Mouse (Mus musculus) liver, embryonic 14.5 days (tissue): ENCODE results near the gene Mrpl22. TPM values are rescaled to one million over a fixed set of nuclear protein-coding genes. Genes with fewer than 3 reads are reported as not detected.

ENCODE experiments used
- ATAC-seq: fragments of 200-750 bp; cut with Nextera tagmentation; 2 replicates; pipeline ENCODE4 v1.8.0; 2017; ENCODE audit warnings: moderate number of reproducible peaks, mild to moderate bottlenecking, moderate library complexity; ENCODE audit not compliant: insufficient read depth
- DNase-seq, 3 experiments: peaks; one replicate each; pipeline ENCODE4 v3.0.0-alpha.2; 2012 to 2013; ENCODE audit warnings: low read depth in 3 of 3, low spot score in 3 of 3
- H3K27ac ChIP-seq: fragments of 300-500 bp; sonication (generic); 2 replicates; pipeline ENCODE4 v1.5.1; 2014; ENCODE audit warnings: moderate library complexity, mild to moderate bottlenecking, control low read depth, inconsistent platforms
- H3K27me3 ChIP-seq: fragments of 300-500 bp; sonication (generic); 2 replicates; pipeline ENCODE4 v1.6.1; 2014; ENCODE audit warnings: mild to moderate bottlenecking, low read length, moderate library complexity; ENCODE audit not compliant: control insufficient read depth, insufficient read depth
- H3K36me3 ChIP-seq: fragments of 300-500 bp; sonication (generic); replicated peaks from 2 replicates; pipeline ENCODE4 v1.6.1; 2014; ENCODE audit warnings: low read depth; ENCODE audit not compliant: control insufficient read depth, insufficient read depth
- H3K4me1 ChIP-seq, 2 experiments: fragments of 200-500 bp in 1 of 2; fragments of 300-500 bp in 1 of 2; sonication (generic) in 1 of 2; replicated peaks; 2 replicates each; pipeline ENCODE4 v1.6.1; 2012 to 2014; ENCODE audit warnings: antibody characterized with exemption in 1 of 2, inconsistent platforms in 1 of 2, low read length in 1 of 2; ENCODE audit not compliant: control insufficient read depth in 2 of 2, insufficient read depth in 2 of 2
- H3K4me2 ChIP-seq: fragments of 300-500 bp; sonication (generic); 2 replicates; pipeline ENCODE4 v1.6.1; 2014; ENCODE audit warnings: low read depth, mild to moderate bottlenecking, control low read depth, moderate library complexity
- H3K4me3 ChIP-seq, 2 experiments: fragments of 200-500 bp in 1 of 2; fragments of 300-500 bp in 1 of 2; sonication (generic) in 1 of 2; 2 replicates each; pipeline ENCODE4 v1.5.1; 2012 to 2014; ENCODE audit warnings: low read depth in 2 of 2, low read length in 2 of 2, mild to moderate bottlenecking in 2 of 2, control low read depth in 1 of 2, inconsistent platforms in 1 of 2, moderate library complexity in 1 of 2; ENCODE audit not compliant: insufficient read depth in 1 of 2
- H3K9ac ChIP-seq: fragments of 300-500 bp; sonication (generic); replicated peaks from 2 replicates; pipeline ENCODE4 v1.6.1; 2014; ENCODE audit warnings: mild to moderate bottlenecking, control low read depth, moderate library complexity
- H3K9me3 ChIP-seq: fragments of 300-500 bp; sonication (generic); 2 replicates; pipeline ENCODE4 v1.6.1; 2016; ENCODE audit warnings: low read length, mixed read lengths; ENCODE audit not compliant: control insufficient read depth
- CTCF ChIP-seq: IDR thresholded peaks from 2 replicates; pipeline ENCODE4 v1.5.1; 2016; ENCODE audit warnings: antibody characterized with exemption, low read depth, control low read depth
- EP300 ChIP-seq: IDR thresholded peaks from 2 replicates; pipeline ENCODE4 v1.6.1; 2016; ENCODE audit warnings: antibody characterized with exemption, low read depth
- WGBS: fragments of 180-500 bp; shearing (Covaris S2); extraction: QIAGEN DNeasy Blood & Tissue Kit; methylation state at CpG from one replicate; pipeline ENCODE4 v1.1.7; 2014; ENCODE audit not compliant: insufficient replicate concordance; 5-methylcytosine and 5-hydroxymethylcytosine counted together
- polyA plus RNA-seq, 2 experiments: library from polyadenylated mRNA; depleted of rRNA in 1 of 2; stranded (reverse) in 1 of 2; unstranded in 1 of 2; fragments of >200 nt; fragmentation: Nextera tagmentation in 1 of 2; extraction: Ambion mirVana in 1 of 2; gene quantifications; 2 replicates each; pipeline versions ENCODE4 v1.2.1 to v1.2.3; 2012 to 2014

Mrpl22 gene
- polyA plus RNA-seq (2012; rRNA removed) (53.3 and 66.0 TPM in 2 replicates), polyA plus RNA-seq (2014; fragmentation: Nextera tagmentation; extraction: Ambion mirVana) (101 and 102 TPM in 2 replicates)

- Histone ChIP-seq H3K4me2 (peak within 1 kb of the TSS; percentile 66), H3K27me3 (no peaks in the 10 kb centered on the region), H3K4me1 (peaks cover 13 to 22% of the 10 kb centered on the region in 2 experiments), H3K27ac (peak within 1 kb of the TSS; percentile 60), H3K36me3 (peaks cover 33% of the 10 kb centered on the region), H3K9ac (peak within 1 kb of the TSS; percentile 84), H3K4me3 (peak within 1 kb of the TSS; percentile 87 to 92), H3K9me3 (peaks cover 2% of the 10 kb centered on the region; the same call in 1 of the 2 replicates)
- ATAC-seq (peak; percentile 75), DNase-seq (peak; percentile 90 to 94 (median 93))
- under 1% methylated on average over 34 of the region's 34 CpGs for WGBS
- TF ChIP-seq CTCF (no peak; the same call in 1 of the 2 replicates), EP300 (no peak)
These were observed at the start of gene Mrpl22 for GRCm38 (mm10) chr11:58171459-58172091. TSS of gene Mrpl22 (plus strand) at chr11:58171661.

DNA sequence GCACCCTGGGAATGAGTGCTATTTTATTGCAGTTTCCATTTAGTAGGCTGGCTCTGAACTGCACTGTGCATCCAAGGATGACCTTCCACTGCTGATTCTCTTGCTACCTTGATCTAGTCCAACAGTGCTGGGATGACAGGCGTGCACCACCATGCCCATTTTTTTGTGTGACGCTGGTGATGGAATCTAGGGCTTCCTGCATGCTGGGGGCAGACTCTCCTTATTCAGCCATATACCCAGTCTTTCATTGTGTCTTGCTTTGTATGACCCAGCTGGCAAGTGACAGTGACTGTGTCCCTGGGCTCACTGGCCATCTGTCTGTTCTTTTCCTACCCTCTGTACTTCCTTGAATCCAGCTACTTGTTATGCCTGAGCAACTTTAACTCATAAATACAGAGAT is 47.8 kb upstream of the Mrpl22 start:
- WGBS = 87% methylated on average over 2 of the region's 2 CpGs
- Histone ChIP-seq H3K9me3 (no peaks in the 10 kb centered on the region), H3K27ac (no peak overlapping the region), H3K27me3 (no peaks in the 10 kb centered on the region), H3K9ac (no peak overlapping the region), H3K4me3 (no peak overlapping the region), H3K4me2 (no peak overlapping the region), H3K4me1 (peaks cover 14 to 15% of the 10 kb centered on the region in 2 experiments), H3K36me3 (peaks cover 37% of the 10 kb centered on the region)
- ATAC-seq = no peak
- no peak for DNase-seq
- no peak for TF ChIP-seq EP300
- no peak for TF ChIP-seq CTCF

- no peak overlapping the region for H3K27ac ChIP-seq
These were observed 46.4 kb upstream of the Mrpl22 start for GRCm38 (mm10) chr11:58125021-58125420.

GRCm38 (mm10) chr11:58126397-58127160 is 44.9 kb upstream of the Mrpl22 start:
- TF ChIP-seq EP300 (no peak), CTCF (no peak)
- Histone ChIP-seq H3K4me2 (no peak overlapping the region), H3K27me3 (no peaks in the 10 kb centered on the region), H3K27ac (peak overlapping the region; percentile 41), H3K9ac (no peak overlapping the region), H3K36me3 (peaks cover 34% of the 10 kb centered on the region), H3K9me3 (no peaks in the 10 kb centered on the region), H3K4me1 (peaks cover 14 to 15% of the 10 kb centered on the region in 2 experiments), H3K4me3 (no peak overlapping the region)
- ATAC-seq (no peak), DNase-seq (no peak)
- 73% methylated on average over 7 of the region's 7 CpGs for WGBS

More at GRCm38 (mm10) chr11:58125021-58125420, 46.4 kb upstream of the Mrpl22 start:
- H3K9me3 ChIP-seq = no peaks in the 10 kb centered on the region
- no peak overlapping the region for H3K4me2 ChIP-seq
- 80% methylated on average over 11 of the region's 11 CpGs for whole genome bisulfite sequencing
- TF ChIP-seq EP300 (no peak), CTCF (no peak)
- no peak overlapping the region for H3K9ac ChIP-seq
- ATAC-seq (no peak), DNase-seq (no peak)
- H3K4me3 ChIP-seq = no peak overlapping the region
- peaks cover 35% of the 10 kb centered on the region for H3K36me3 ChIP-seq
- H3K27me3 ChIP-seq = no peaks in the 10 kb centered on the region
- peaks cover 14 to 15% of the 10 kb centered on the region in 2 experiments for H3K4me1 ChIP-seq

GRCm38 (mm10) chr11:58127544-58127943 is 43.9 kb upstream of the Mrpl22 start:
- Histone ChIP-seq H3K27ac (peak overlapping the region; percentile 65), H3K4me2 (peak overlapping the region; percentile 24)
- peak; percentile 60 to 72 (median 63) for DNase-seq

More at GRCm38 (mm10) chr11:58127544-58127943, 43.9 kb upstream of the Mrpl22 start:
- peaks cover 41% of the 10 kb centered on the region for H3K36me3 ChIP-seq
- no peak for TF ChIP-seq CTCF
- peak; percentile 70 for TF ChIP-seq EP300
- H3K9ac ChIP-seq = peak overlapping the region; percentile 34
- no peak overlapping the region for H3K4me3 ChIP-seq
- 11% methylated on average over 2 of the region's 2 CpGs for WGBS
- peak; percentile 90 for ATAC-seq
- no peaks in the 10 kb centered on the region for H3K9me3 ChIP-seq
- no peaks in the 10 kb centered on the region for H3K27me3 ChIP-seq
- peaks cover 14 to 15% of the 10 kb centered on the region in 2 experiments for H3K4me1 ChIP-seq
